Mouse (Mus musculus) mouse trophoblast stem cell (cell line): Measurements from ENCODE around the gene Rnd3.

ENCODE experiments used
- in situ Hi-C, 2 experiments: fragments of 300-500 bp; cut with MseI, MboI; formaldehyde crosslinking; loops; 2 replicates in 1 of 2; 3 replicates in 1 of 2; pipeline ENCODE4 v1.15.1; 2025

The Rnd3 gene

DNA sequence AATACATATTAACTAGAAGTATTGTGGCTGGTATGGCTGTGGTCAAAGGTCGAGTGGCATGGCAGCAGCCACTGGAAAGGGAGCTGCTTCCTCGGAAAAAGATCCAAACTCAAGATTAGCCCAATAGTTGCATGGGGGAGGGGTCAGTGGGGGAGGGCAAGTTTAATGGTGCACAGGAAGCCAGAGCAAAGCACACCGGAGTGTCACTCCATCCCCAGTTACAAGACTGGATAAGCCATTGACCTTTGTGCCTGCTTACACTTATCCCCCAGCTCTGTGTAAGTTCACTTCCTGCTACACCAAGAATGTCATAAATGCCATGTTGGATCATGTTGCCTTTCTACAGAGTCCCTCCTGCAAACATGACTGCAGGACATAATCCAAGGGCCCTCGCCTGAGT lies 11.2 kb downstream of the Rnd3 start:
- in situ Hi-C loops, result loop anchor here in 1 of 2 experiments (25.0 kb wide), 1 partner anchor 825 kb away; no protein-coding TSS in a partner anchor

DNA sequence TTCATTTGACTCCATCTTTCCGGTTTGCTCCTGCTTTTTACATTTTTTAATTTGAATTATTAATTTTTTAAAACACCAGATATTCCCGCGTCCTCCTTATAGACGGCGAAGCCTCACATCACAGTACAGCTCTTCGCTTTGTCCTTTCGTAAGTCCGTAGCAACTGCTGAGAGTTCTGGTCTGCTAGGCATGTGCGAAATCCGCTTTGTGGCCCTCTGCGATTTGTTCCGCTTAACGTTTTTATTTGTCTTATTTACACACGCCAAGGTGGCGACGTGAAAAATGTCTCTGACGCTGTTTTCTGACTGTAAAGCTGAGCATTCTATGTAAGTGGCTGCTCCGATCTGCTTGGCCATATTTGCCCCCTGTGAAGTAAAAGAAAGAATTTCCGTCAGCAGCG lies 16.7 kb downstream of the Rnd3 start:
- in situ Hi-C loops, result loop anchor here in 1 of 2 experiments (25.0 kb wide), 1 partner anchor 820 kb away; no protein-coding TSS in a partner anchor

DNA sequence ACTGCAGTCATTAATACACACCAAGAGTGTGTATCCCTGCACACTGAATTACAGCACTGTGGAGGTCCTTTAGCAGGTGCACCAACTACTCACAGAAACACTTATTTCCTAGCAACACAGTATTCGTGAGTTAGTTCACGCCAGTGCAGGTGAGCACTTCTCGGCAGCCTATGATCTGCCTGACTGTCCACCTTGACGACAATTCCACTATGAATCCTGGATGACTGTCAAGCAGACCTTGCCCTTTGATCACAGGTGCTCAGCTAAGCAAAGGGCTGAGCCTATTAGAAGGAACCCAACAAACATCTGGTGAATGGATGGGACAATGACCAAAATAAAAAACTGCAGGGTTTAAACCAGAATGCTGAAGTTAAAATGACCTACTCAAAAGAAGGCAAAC lies 20.8 kb downstream of the Rnd3 start:
- in situ Hi-C loops, result loop anchor here in 1 of 2 experiments (25.0 kb wide), 1 partner anchor 816 kb away; no protein-coding TSS in a partner anchor

DNA sequence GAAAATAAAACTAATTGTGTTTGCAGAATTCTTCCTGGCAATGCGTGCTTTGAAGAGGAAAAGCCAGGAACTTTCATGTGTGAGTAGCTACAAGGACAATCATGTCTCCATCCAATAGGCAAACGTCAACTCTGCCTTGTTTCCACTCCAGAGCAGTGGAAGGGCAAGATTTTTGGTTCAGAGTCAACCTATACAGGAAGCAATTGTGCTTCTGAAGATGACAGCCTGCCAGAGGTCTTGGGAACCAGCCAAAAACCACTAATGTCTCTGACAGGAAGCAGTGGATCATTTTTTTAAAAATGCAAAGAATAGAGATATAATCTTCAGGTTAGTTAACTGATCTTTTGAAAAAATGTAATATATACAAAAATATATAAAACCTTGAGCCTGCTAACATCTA lies 38.6 kb downstream of the Rnd3 start:
- in situ Hi-C loops, result no loop called here

DNA sequence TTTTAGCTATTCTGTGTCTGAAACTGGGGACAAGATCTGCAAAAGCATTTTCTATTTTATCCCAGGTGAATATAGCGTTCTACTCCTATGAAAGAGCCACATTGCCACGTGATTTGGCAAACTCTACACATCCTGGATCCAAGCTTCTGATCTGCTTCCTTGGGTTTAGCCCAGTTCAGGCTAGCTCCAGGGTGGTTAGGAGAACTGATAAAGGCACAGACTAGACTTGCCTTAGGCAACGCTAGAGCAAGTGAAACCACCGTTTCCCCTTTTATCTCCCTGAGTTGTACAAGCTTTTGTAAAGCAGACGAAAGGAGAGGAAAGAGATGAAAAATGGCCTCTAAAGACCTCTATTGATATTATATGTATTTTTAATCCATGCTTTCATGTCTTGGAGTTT lies 40.3 kb downstream of the Rnd3 start:
- in situ Hi-C loops, result no loop called here

DNA sequence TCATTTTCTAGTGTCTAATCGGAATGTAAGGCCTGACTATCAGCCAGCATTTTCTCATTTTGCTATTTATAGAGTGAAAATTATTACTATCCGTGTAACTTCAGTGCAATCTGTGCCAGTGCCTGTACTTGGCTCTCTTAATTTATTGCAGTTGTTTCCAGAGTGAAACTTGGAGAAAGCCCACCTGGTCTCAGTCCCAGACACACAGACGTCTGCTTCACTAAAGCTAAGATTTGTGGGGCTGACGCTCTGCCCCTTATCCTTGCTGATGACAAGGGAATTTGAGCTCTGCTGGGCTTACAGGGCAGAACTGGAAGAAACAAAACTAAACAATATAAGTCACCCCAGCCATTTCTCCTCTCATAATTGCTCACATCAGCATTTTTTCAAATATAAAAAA lies 47.7 kb downstream of the Rnd3 start:
- in situ Hi-C loops, result no loop called here

DNA sequence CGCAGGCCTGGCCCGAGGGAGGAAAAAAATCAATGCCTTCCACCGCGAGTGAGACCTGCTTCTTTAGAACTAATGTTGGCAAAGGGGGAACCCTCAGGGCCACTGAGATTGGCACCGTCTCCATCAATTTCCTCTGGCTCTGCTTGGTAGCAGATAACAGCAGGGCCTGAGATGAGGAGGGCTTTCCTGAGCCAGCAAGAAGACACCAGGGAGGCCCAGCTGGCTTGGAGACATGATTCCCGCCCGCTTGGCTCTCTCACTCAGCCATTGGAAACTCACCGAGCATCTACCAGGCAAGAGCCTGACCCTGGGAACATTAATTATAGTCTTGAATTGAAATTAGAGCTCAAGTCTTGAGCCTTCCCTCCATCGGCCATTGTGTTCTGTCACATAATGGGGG lies 48.9 kb downstream of the Rnd3 start:
- in situ Hi-C loops, result no loop called here

DNA sequence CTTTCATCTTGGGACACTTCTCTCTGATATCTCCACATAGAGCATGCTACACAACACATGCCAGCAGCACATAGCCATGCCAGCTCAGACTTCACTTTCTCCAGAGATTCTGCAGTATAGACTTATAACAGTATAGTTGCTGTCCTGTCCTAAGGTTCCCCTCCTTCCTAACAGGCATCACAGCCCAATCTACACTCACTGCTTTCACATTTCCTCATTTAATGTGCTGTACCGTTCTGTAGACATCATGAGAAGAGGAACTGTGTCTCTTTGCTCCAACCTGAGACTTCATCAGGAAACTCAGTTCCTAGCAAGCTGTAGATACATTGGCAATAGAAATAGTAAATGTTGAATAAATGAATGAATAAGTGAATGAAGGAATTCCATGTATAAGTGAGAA lies 49.7 kb downstream of the Rnd3 start:
- in situ Hi-C loops, result no loop called here

DNA sequence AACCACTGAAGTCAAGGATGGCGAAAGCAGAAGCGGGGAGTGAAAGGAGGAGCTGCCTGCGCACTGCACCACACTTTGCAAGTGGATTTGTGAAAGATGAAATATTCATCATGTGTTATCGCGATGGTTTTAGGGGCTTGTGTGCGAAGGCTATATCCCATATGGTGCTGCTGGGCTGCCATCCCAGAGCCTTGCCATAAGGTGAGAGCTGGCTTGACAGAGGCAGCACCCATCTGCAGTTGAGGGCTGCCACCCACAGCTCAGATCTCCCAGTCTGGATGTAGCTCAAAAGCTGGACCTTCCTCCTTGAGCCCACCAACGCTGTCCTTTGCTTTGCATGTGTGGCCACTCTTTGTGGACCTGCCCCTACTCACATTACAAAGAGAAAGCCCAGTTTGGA lies 58.2 kb downstream of the Rnd3 start:
- in situ Hi-C loops, result no loop called here

DNA sequence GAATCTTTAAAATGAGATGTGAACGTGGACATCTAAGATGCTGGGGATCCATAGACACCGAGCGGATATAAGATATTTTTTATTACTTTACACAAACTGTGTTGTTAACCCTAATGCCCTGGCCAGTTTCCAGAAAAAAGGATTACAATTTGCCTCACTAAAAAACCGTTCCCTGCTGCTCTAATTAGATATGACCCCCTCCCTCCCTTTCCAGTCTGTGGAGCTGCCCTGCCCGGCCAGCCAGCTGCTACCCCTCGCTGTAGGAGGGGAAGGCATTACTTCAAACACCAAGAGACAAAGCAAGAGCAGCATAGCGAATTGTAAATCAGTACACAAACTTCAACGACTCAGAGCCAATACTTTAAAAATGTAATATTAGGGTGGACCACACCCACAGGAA lies 58.9 kb downstream of the Rnd3 start:
- in situ Hi-C loops, result no loop called here

DNA sequence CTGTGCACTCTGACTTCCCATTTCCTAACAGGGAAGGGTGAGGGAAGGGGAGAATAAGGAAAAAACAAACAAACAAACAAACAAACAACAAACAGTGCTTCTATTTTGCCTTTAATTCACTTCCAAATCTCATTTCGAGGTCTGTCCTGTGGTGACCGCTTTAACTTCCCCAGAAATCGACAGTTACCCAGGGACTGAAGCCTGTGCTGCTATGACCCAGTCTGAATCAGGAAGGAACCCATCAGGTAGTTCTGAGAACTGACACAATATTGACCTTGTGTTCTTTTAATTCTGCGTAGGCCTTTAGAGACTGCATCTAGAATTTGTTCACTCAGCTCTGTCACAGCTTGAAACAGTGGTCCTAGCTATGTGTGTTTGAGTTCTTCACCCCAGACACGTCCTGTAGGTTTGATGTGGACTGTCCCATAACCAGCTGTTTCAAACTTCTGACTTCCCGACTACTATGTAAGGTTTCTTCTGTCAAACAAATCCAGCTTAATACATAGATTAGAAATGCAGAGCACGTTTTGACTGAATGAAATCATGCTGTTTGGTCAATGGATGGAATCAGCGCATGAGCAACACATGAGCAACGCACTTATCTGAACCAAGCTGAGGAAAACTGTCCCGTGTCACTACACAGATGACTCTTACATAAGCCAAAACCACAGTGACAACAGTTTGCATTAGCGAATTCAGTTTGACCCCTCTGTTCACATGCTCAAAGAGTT lies 59.9 kb downstream of the Rnd3 start:
- in situ Hi-C loops, result no loop called here

DNA sequence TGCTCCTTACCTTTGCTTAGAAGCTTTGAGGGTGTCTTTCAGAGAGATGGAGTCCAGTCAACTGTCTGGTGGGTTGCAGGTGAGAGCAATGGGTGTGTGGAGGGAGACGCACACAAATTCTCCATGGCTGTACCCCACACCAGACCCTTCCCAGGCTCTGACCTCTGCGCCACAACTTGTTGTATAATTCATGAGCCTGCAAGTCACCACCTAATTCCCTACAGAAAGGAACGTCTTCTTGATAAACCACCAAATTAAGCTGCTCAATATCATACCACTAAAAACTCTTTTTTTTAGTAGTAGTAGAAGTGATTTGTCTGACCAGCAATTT lies 60.8 kb downstream of the Rnd3 start:
- in situ Hi-C loops, result no loop called here

DNA sequence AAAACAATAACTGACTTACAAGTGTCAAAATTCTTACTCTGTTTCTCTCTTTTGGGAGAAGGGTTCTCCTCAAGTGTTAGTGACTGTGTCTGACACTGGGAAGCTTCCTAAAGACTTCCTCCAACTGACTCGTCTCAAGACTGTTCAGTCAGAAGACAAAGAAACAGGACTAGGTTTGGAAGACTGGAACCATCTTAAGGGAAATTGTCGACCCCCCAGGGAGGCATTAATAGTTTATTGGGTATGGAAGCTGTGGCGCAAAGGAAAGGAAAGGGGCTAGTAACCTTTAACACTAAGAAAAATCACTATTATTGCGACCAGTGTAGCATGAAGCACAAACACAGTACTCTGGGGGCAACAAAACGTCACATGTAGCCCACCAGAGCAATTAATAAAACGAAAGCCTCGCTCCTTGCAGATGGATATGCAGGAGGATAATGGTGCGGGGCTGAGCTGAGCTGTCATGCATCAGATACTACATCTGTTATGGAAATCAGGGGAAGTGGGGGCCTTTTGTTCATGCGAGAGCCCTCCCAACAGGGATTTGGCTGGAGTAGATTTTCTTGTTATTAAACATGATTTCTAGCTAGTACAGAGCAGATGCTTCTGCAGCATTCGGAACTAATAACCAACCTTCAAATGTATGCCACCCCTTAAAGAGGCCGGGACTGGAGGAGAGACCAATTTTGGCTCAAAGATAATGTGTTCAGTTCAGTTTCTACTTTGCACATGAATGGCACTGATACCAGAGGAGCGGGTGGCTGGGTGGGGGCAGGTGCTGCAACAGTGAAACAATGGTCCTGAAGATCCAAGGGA lies 61.4 kb downstream of the Rnd3 start:
- in situ Hi-C loops, result no loop called here

DNA sequence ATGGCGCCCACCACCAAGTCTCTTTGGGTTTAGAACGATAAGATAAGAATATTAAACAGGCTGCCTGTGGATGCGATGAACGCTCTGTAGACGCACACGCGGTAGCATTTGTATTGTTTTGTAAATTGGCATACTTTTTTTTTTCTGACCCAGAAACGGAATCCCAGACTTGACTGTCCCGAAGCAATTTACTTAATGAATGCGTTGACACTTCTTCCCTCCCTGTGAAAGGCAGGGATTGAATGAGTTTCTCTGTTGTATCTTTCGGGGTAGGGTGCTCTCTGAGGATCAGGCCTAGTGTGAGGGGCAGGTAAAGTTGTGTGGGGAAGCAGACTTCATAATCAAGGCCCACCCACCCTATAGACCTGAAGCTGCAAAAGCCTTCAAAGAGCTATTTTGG lies 63.8 kb downstream of the Rnd3 start:
- in situ Hi-C loops, result no loop called here

DNA sequence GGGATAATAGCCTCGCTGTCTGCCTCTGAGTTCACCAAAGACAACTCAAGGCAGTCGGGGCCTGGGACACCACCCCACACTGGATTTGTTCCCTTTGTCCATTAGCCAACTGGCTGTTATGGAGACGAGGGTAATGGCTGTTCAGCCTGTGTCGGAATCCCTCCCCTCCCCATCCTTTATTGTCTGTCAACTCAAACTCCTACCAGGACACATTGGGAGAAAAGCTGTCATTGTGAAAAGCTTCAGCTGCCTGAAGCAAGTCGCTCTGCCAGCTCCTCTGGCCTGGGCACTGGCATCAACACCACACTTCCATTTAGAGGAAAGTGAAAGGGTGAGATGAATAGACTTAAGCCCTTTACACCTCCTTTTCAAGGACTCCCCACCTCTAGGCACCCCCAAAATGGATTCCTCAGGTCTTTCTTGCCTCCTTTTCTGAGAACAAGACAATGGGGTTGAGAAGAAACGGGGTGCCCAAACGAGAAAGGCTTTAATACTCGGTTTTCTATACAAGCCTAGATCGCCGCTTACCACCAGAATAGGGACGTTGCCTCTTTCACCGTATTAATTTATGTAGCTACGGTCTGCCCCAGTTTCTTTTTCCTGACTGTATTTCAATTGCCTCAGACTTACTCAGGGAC lies 66.1 kb downstream of the Rnd3 start:
- in situ Hi-C loops, result no loop called here
